Mouse (Mus musculus) cortical plate, adult 2 months (tissue): ENCODE data around the gene Ifnlr1.

Source experiments
- CTCF ChIP-seq: fragments of 200-500 bp; IDR thresholded peaks from 2 replicates; pipeline ENCODE4 v1.5.1; 2011; ENCODE audit warnings: mild to moderate bottlenecking, control low read depth, low read length; ENCODE audit not compliant: insufficient read depth; ENCODE audit errors: extremely low read depth
- POLR2A ChIP-seq: fragments of 200-500 bp; IDR thresholded peaks from 2 replicates; pipeline ENCODE4 v1.6.1; 2011; ENCODE audit warnings: mild to moderate bottlenecking, low read length, control low read depth; ENCODE audit not compliant: insufficient read depth; ENCODE audit errors: extremely low read depth

DNA sequence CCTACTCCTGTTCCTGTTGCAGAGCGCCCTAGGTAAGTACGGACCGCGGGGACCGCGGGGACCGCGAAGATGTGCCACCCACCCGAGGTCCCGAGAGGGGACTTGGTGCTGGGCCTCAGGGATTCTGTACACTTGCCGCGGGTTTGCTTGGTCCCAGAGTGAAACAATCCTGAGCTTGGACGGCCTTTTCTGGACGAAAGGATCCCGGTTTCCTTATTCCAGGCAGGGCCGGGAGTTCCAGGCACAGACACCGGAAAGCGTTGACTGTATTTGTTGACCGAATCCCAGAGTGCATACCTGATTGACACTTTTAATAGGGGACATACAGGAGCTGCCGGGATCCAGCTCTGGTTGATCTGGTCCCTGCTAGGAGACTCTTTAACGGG is 474 bp downstream of the Ifnlr1 start:
- TF ChIP-seq CTCF (no peak), POLR2A (no peak)
